1 mouse cellular context compared by ENCODE assay signal in genomic region chr12:69965644-69966043, GRCm38 (mm10).
TF ChIP-seq lines count a peak whose summit lies in the region.

No protein-coding gene starts in this region.

TF ChIP-seq in MEL, 35 proteins besides CTCF, POLR2A, EP300 and RAD21:
- TF ChIP-seq USF2 (IDR thresholded peaks at IDR 0.05; ENCODE audit: borderline replicate concordance in 1 of 2, insufficient read depth in 1 of 2, low read depth in 1 of 2, low read length in 2 of 2) = no peak
- TF ChIP-seq SMC3 (IDR thresholded peaks at IDR 0.05; ENCODE audit: low read depth, low read length) = no peak
- TF ChIP-seq MEF2A (IDR thresholded peaks at IDR 0.05; ENCODE audit: extremely low read depth, insufficient replicate concordance, low read depth, low read length, poor library complexity, severe bottlenecking) = no peak
- TF ChIP-seq MAX (IDR thresholded peaks at IDR 0.05; ENCODE audit: low read length) = no peak
- no peak for TF ChIP-seq TBP (IDR thresholded peaks at IDR 0.05; ENCODE audit: low read depth, low read length)
- no peak for TF ChIP-seq NELFE (IDR thresholded peaks at IDR 0.05; ENCODE audit: low read depth, low read length)
- TF ChIP-seq ETS1 (IDR thresholded peaks at IDR 0.05; ENCODE audit: low read depth, low read length) = no peak
- 0 out of 2 replicates have a peak, but pooled peaks have one; percentile 5 for TF ChIP-seq GATA1 (IDR thresholded peaks at IDR 0.05; ENCODE audit: low read depth, low read length)
TF ChIP-seq in MEL: peak in this region for 1.
